Mouse (Mus musculus) forebrain, embryonic 16.5 days (tissue): ENCODE data around the gene Itpkc. TPM values are rescaled to one million over a fixed set of nuclear protein-coding genes. Genes with fewer than 3 reads are reported as not detected.
A peak's percentile ranks its signal among the peaks of the same experiment; 100 is the strongest.

ENCODE experiments used
- ATAC-seq: fragments of 200-750 bp; cut with Nextera tagmentation; 2 replicates; pipeline ENCODE4 v1.8.0; 2017; ENCODE audit warnings: mild to moderate bottlenecking, moderate library complexity
- H3K27ac ChIP-seq: fragments of 300-500 bp; sonication (generic); 2 replicates; pipeline ENCODE4 v1.5.1; 2014; ENCODE audit warnings: low read length, control low read depth
- H3K27me3 ChIP-seq: fragments of 300-500 bp; sonication (generic); replicated peaks from 2 replicates; pipeline ENCODE4 v1.6.1; 2014; ENCODE audit warnings: low read length; ENCODE audit not compliant: control insufficient read depth, insufficient read depth
- H3K36me3 ChIP-seq: fragments of 300-500 bp; sonication (generic); 2 replicates; pipeline ENCODE4 v1.6.1; 2014; ENCODE audit not compliant: control insufficient read depth, insufficient read depth
- H3K4me1 ChIP-seq: fragments of 300-500 bp; sonication (generic); replicated peaks from 2 replicates; pipeline ENCODE4 v1.6.1; 2014; ENCODE audit warnings: low read length; ENCODE audit not compliant: control insufficient read depth, insufficient read depth
- H3K4me2 ChIP-seq: fragments of 300-500 bp; sonication (generic); 2 replicates; pipeline ENCODE4 v1.6.1; 2014; ENCODE audit warnings: mild to moderate bottlenecking, low read length, control low read depth
- H3K4me3 ChIP-seq: fragments of 300-500 bp; sonication (generic); replicated peaks from 2 replicates; pipeline ENCODE4 v1.5.1; 2014; ENCODE audit warnings: mild to moderate bottlenecking, low read length, control low read depth
- H3K9ac ChIP-seq: fragments of 300-500 bp; sonication (generic); replicated peaks from 2 replicates; pipeline ENCODE4 v1.6.1; 2014; ENCODE audit warnings: low read depth, low read length, control low read depth
- H3K9me3 ChIP-seq: fragments of 300-500 bp; sonication (generic); 2 replicates; pipeline ENCODE4 v1.6.1; 2016; ENCODE audit warnings: low read length; ENCODE audit not compliant: control insufficient read depth
- WGBS: fragments of 180-500 bp; shearing (Covaris S2); extraction: QIAGEN DNeasy Blood & Tissue Kit; methylation state at CpG from one replicate; pipeline ENCODE4 v1.1.7; 2014; 5-methylcytosine and 5-hydroxymethylcytosine counted together
- polyA plus RNA-seq: library from polyadenylated mRNA; unstranded; fragments of >200 nt; fragmentation: Nextera tagmentation; extraction: Ambion mirVana; gene quantifications from 2 replicates; pipeline ENCODE4 v1.2.1, GENCODE M21; 2015

Gene Itpkc
- polyA plus RNA-seq, 1 experiment from 2014 or later: 6.2 TPM

GRCm38 (mm10) chr7:27189271-27189931 is 39.1 kb downstream of the Itpkc start:
- no peak overlapping the region for H3K4me3 ChIP-seq
- WGBS: 94% methylated on average over 10 of the region's 10 CpGs
- no peak overlapping the region for H3K9ac ChIP-seq
- H3K4me2 ChIP-seq: no peak overlapping the region
- ATAC-seq: no peak
- H3K9me3 ChIP-seq: no peaks in the 10 kb centered on the region; the same call in 1 of the 2 replicates
- peaks cover 78% of the 10 kb centered on the region for H3K36me3 ChIP-seq
- H3K4me1 ChIP-seq: peaks cover 17% of the 10 kb centered on the region
- no peak overlapping the region for H3K27ac ChIP-seq
- no peaks in the 10 kb centered on the region for H3K27me3 ChIP-seq

- ATAC-seq: no peak
- Histone ChIP-seq H3K27ac (no peak overlapping the region), H3K4me3 (no peak overlapping the region), H3K4me1 (no peaks in the 10 kb centered on the region), H3K27me3 (no peaks in the 10 kb centered on the region), H3K4me2 (no peak overlapping the region), H3K9me3 (no peaks in the 10 kb centered on the region; the same call in 1 of the 2 replicates), H3K9ac (no peak overlapping the region), H3K36me3 (peaks cover 63% of the 10 kb centered on the region)
- WGBS: 95% methylated on average over 5 of the region's 5 CpGs
Observed at GRCm38 (mm10) chr7:27185986-27186385, 42.5 kb downstream of the Itpkc start.

- no peak overlapping the region for H3K27ac ChIP-seq
- H3K36me3 ChIP-seq: peaks cover 53% of the 10 kb centered on the region
- H3K4me3 ChIP-seq: no peak overlapping the region
- ATAC-seq: no peak
- no peaks in the 10 kb centered on the region; the same call in 1 of the 2 replicates for H3K9me3 ChIP-seq
- WGBS: 63% methylated on average over 3 of the region's 3 CpGs
- no peak overlapping the region for H3K4me2 ChIP-seq
- H3K9ac ChIP-seq: no peak overlapping the region
- H3K4me1 ChIP-seq: peaks cover 3% of the 10 kb centered on the region; the same call in 1 of the 2 replicates
- H3K27me3 ChIP-seq: no peaks in the 10 kb centered on the region
Observed at GRCm38 (mm10) chr7:27184964-27185363, 43.5 kb downstream of the Itpkc start.

GRCm38 (mm10) chr7:27182498-27182897 is 46.0 kb downstream of the Itpkc start:
- Histone ChIP-seq H3K4me1 (peaks cover 11% of the 10 kb centered on the region), H3K27me3 (no peaks in the 10 kb centered on the region), H3K9ac (no peak overlapping the region), H3K27ac (no peak overlapping the region), H3K9me3 (no peaks in the 10 kb centered on the region), H3K4me3 (no peak overlapping the region), H3K4me2 (no peak overlapping the region), H3K36me3 (peaks cover 29% of the 10 kb centered on the region)
- ATAC-seq: no peak
- 61% methylated on average over 1 of the region's 1 CpGs for WGBS

GRCm38 (mm10) chr7:27180837-27181695 is 47.4 kb downstream of the Itpkc start, which contains the start of the genes Gm21983 and Mia:
Gene Gm21983 (minus strand): TSS chr7:27181086.
Gene Mia (minus strand): TSS chr7:27181157.
- Histone ChIP-seq H3K9ac (no peak within 1 kb of the TSS), H3K9me3 (no peaks in the 10 kb centered on the region), H3K4me2 (no peak within 1 kb of the TSS), H3K4me1 (peaks cover 11% of the 10 kb centered on the region), H3K4me3 (no peak within 1 kb of the TSS), H3K27ac (0 out of 2 replicates have a peak within 1 kb of the TSS, but pooled peaks have one; percentile 24), H3K36me3 (peaks cover 21% of the 10 kb centered on the region), H3K27me3 (no peaks in the 10 kb centered on the region)
- 69% methylated on average over 14 of the region's 14 CpGs for WGBS
- no peak for ATAC-seq

- Histone ChIP-seq H3K9ac (no peak overlapping the region), H3K9me3 (no peaks in the 10 kb centered on the region), H3K36me3 (peaks cover 12% of the 10 kb centered on the region), H3K4me1 (peaks cover 11% of the 10 kb centered on the region), H3K27ac (0 out of 2 replicates have a peak overlapping the region, but pooled peaks have one; percentile 24), H3K4me3 (no peak overlapping the region), H3K27me3 (no peaks in the 10 kb centered on the region), H3K4me2 (no peak overlapping the region)
- WGBS: 44% methylated on average over 5 of the region's 5 CpGs
- ATAC-seq: no peak
Observed at GRCm38 (mm10) chr7:27180036-27180435, 48.4 kb downstream of the Itpkc start.

- H3K4me3 ChIP-seq: peak overlapping the region; percentile 68
- H3K27ac ChIP-seq: peak overlapping the region; percentile 75
- H3K9ac ChIP-seq: peak overlapping the region; percentile 52
- peaks cover 11% of the 10 kb centered on the region for H3K4me1 ChIP-seq
- H3K36me3 ChIP-seq: peaks cover 6% of the 10 kb centered on the region; the same call in 1 of the 2 replicates
- no peaks in the 10 kb centered on the region for H3K9me3 ChIP-seq
- H3K4me2 ChIP-seq: peak overlapping the region; percentile 51
- WGBS: 46% methylated on average over 16 of the region's 16 CpGs
- H3K27me3 ChIP-seq: no peaks in the 10 kb centered on the region
- no peak for ATAC-seq
Observed at GRCm38 (mm10) chr7:27179217-27179918, 49.1 kb downstream of the Itpkc start.

GRCm38 (mm10) chr7:27178324-27179216 is 49.9 kb downstream of the Itpkc start, which contains the start of gene Rab4b:
Gene Rab4b (minus strand): TSS chr7:27178896.
- Histone ChIP-seq H3K27ac (peak within 1 kb of the TSS; percentile 88), H3K4me1 (peaks cover 11% of the 10 kb centered on the region), H3K4me3 (peak within 1 kb of the TSS; percentile 68), H3K36me3 (peaks cover 7% of the 10 kb centered on the region; the same call in 1 of the 2 replicates), H3K9me3 (no peaks in the 10 kb centered on the region), H3K27me3 (no peaks in the 10 kb centered on the region), H3K9ac (peak within 1 kb of the TSS; percentile 61), H3K4me2 (peak within 1 kb of the TSS; percentile 63)
- ATAC-seq: peak; percentile 98
- WGBS: under 1% methylated on average over 52 of the region's 53 CpGs
